Mouse (Mus musculus): Measurements from ENCODE around the gene Cpm.
"Not testable (repeated sequence)": the region's sequence is repeated elsewhere in the genome, so short reads cannot be mapped to it uniquely, and the experiment has no call there.

Cpm gene

GRCm38 (mm10) chr10:117717583-117717982 is 88.3 kb downstream of the Cpm start:
- peak in 1 of 2 experiments; percentile 59 for DNase-seq (ENCODE audit: low spot score in 2 of 2)

DNA sequence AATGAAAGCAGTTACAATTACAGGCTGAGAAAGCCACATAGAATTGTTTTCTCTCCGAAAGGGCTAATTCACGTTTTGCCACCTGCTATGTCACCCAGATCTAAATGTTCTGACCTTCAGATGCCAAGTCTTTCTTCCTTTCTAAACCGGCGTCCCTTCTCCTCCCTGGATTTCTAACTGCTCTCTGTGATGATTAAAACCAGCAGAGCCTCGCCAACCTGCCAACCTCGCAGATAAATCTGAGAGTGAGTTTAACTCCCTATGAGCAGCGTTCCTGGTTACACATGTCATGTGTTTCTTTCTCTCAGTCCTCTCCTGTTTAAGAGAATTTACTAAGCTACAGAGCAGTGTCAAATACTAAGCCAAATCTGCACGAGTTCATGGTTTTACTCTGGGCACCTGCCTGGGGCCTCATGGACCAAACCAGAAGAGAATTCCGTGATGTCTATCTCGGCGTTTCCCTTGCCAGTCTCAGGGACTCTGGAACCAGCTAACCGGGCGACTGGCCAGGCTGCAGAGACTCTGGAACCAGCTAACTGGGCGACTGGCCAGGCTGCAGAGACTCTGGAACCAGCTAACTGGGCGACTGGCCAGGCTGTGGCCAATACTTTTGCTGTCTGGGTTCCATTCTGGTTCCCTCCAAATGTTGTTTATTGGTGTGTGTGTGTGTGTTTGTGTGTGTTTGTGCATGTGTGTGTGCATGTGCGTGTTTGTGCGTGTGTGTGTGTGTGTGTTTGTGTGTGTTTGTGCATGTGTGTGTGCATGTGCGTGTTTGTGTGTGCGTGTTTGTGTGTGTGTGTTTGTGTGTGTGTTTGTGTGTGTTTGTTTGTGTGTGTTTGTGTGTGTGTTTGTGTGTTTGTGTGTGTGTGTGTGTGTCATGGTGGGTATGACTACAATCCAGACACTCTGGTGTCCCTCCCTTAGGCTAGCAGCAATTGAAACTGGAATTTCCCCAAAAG is 89.1 kb downstream of the Cpm start:
- no peak for DNase-seq (ENCODE audit: low spot score in 2 of 2)

DNA sequence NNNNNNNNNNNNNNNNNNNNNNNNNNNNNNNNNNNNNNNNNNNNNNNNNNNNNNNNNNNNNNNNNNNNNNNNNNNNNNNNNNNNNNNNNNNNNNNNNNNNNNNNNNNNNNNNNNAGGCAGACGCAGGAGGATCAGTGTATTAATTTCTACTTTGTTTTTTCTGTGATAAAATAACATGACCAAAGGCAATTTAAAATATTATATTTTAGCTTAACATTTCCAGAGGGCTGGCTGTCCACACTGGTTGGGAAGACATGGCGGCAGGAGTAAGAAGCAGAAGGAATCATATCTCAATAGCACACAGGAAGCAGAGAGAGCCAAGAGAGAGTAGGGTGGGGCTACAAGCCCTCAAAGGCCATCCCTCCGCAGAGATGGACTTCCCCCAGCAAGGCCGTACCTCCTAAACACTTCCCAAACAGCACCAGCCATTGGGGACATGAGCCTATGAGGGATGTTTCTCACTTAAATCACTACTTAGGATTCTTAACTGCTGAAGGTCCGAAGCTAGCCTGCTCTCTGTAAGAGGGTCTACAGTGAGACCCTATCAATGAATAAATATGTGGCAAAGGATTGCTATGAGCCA is 94.9 kb downstream of the Cpm start:
- no peak for DNase-seq (ENCODE audit: low spot score in 2 of 2)

GRCm38 (mm10) chr10:117724804-117725361 is 95.6 kb downstream of the Cpm start:
- DNase-seq (ENCODE audit: low spot score in 2 of 2) = no peak

GRCm38 (mm10) chr10:117725671-117726070 is 96.4 kb downstream of the Cpm start:
- no peak for DNase-seq (ENCODE audit: low spot score in 2 of 2)

DNA sequence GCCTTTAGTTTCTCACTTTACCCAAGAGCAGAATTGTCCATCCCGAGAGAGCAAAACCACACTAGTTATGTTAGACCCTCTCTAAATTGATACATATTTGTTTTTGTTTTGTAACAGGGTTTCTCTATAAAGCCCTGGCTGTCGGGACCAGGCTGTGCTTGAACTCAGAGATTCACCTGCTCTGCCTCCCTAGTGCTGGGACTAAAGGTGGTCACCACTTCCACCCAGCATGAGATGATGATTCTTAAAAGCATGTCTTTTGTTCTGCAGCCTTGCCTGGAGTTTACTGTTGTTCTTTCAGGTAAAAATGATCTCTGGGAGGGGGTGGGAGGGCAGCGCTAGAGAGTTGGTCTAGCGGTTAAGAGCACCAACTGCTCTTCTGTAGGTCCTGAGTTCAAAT is 97.0 kb downstream of the Cpm start:
- DNase-seq (ENCODE audit: low spot score in 2 of 2) = no peak

- DNase-seq (ENCODE audit: low spot score in 2 of 2) = no peak
Measured at GRCm38 (mm10) chr10:117726888-117727385, 97.6 kb downstream of the Cpm start.

DNA sequence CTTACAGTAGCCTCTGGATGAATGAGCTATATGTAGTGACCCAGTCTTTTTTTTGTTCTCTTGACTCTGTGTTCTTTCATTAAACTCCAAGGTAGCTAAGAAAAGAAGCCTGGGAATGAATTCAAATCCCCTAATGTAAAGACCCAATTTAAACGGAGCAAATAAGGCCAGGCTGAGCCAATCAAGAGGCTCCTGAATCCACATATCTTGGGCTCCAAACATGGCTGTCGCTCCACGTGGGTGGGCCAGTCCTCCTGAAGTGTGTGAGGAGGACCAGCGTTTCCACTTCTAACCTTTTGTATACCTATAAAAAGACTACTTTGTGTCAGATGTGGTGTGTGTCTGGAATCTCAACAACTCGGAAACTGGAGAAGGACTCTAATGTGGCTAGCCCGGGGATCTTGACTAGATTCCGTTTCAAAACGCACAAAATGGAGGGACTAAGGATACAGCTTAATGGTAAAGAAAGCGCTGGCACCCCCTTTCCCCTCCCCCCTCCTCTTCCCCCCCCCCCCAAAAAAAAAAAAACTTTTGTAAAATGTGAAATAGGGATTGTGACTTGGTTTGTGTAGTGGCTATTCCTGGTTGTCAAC is 98.3 kb downstream of the Cpm start:
- no peak for DNase-seq (ENCODE audit: low spot score in 2 of 2)

GRCm38 (mm10) chr10:117728574-117728973 is 99.3 kb downstream of the Cpm start:
- DNase-seq (ENCODE audit: low spot score in 2 of 2) = no peak

- peak in 1 of 2 experiments; percentile 64 for DNase-seq (ENCODE audit: low spot score in 2 of 2)
Measured at GRCm38 (mm10) chr10:117729139-117729814, 100.0 kb downstream of the Cpm start.

DNA sequence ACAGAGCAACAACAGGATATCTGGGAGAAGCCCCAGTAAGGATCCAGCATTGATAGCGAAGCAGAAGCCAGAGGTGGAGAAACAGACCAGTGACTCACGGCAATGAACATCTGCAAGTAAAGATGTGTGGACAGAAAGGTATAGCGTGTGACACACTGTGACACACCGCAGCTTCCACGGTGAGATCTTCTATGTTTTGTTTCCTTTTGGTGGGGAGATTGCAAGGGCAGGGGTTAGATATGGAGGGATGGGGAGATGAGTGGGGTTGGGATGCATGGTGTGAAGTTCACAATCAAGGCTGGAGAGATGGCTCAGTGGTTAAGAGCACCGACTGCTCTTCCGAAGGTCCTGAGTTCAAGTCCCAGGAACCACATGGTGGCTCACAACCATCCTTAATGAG is 100.8 kb downstream of the Cpm start:
- DNase-seq (ENCODE audit: low spot score in 2 of 2) = no peak

DNA sequence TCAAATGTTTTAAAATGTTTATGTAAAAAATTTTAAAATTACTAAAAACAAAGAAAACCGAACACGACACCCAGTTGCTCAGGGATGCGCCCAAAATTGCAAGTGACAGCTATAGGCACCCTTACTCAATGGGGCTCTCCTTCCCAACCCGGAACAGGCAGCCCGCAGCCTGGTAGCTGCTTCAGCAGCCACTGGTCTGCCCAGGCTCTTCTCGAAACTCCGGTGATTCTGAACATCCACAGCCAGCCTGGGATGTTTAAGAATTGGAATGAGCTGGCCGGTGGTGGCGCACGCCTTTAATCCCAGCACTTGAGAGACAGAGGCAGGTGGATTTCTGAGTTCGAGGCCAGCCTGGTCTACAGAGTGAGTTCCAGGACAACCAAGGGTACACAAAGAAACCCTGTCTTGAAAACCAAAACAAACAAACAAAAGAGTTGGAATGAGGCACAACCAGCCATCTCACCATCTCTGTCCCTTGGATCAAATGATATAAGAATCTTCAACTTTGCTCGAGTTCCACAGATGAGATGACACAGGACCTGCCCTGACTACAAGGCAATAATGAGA is 101.4 kb downstream of the Cpm start:
- no peak for DNase-seq (ENCODE audit: low spot score in 2 of 2)

- peak in 1 of 2 experiments; percentile 52 for DNase-seq (ENCODE audit: low spot score in 2 of 2)
Measured at GRCm38 (mm10) chr10:117731244-117732101, 102.2 kb downstream of the Cpm start.

- no peak for DNase-seq (ENCODE audit: low spot score in 2 of 2)
Measured at GRCm38 (mm10) chr10:117732184-117732583, 102.9 kb downstream of the Cpm start.

- DNase-seq (ENCODE audit: low spot score in 2 of 2) = no peak
Measured at GRCm38 (mm10) chr10:117732962-117733592, 103.8 kb downstream of the Cpm start.

- DNase-seq (ENCODE audit: low spot score in 2 of 2) = not testable (repeated sequence)
Measured at GRCm38 (mm10) chr10:117733626-117734025, 104.3 kb downstream of the Cpm start.

GRCm38 (mm10) chr10:117734104-117734852 is 105.0 kb downstream of the Cpm start:
- not testable (repeated sequence) for DNase-seq (ENCODE audit: low spot score in 2 of 2)

- not testable (repeated sequence) for DNase-seq (ENCODE audit: low spot score in 2 of 2)
Measured at GRCm38 (mm10) chr10:117735396-117735795, 106.1 kb downstream of the Cpm start.

- DNase-seq (ENCODE audit: low spot score in 2 of 2) = no peak
Measured at GRCm38 (mm10) chr10:117736573-117736972, 107.3 kb downstream of the Cpm start.
